ENCODE assay signal across 9 mouse cellular contexts in genomic region chr3:96254683-96255355, GRCm38 (mm10). TPM values are rescaled to one million over a fixed set of nuclear protein-coding genes. Genes with fewer than 3 reads are reported as not detected.
DNase-seq lines count a peak whose midpoint lies in the region; ATAC-seq and TF ChIP-seq lines count a peak whose summit lies in the region.
"Had no signal": no experiment of that assay in that cellular context is flagged by ENCODE, and none has a peak within 500 bp of the region (broad histone marks: within the 10 kb centered on the region; RNA-seq: fewer than 3 reads in every experiment).

No protein-coding gene starts in this region.

- DNase-seq in left cerebral cortex, postnatal 4 days: peak; percentile 55
- DNase-seq in left cerebral cortex, adult 2 months (ENCODE audit: extremely low spot score in 1 of 2, low spot score in 2 of 2): no peak
- no peak for DNase-seq in frontal cortex, postnatal 14 days (ENCODE audit: low spot score in 2 of 2)
- no peak for DNase-seq in cerebellum, adult 9-10 months
- DNase-seq: lung, postnatal 36 days had no signal

- no peak for TF ChIP-seq POLR2A in bone marrow, adult 2 months (IDR thresholded peaks at IDR 0.05; ENCODE audit: borderline replicate concordance, control insufficient read depth, low read depth, low read length)
- TF ChIP-seq POLR2A in embryonic fibroblast, embryonic 13.5 days (IDR thresholded peaks at IDR 0.05; ENCODE audit: low read depth, low read length): 0 out of 2 replicates have a peak, but pooled peaks have one; percentile 16

- intact Hi-C loops in left cerebral cortex, postnatal 4 days (cut with DNase I): no loop called here
- intact Hi-C loops in left cerebral cortex, adult 2 months (cut with DNase I): no loop called here

- 61% methylated on average over 10 of the region's 10 CpGs for WGBS in bone marrow, adult 2 months

- no peak overlapping the region for H3K4me3 ChIP-seq in left cerebral cortex, adult 2 months
- no peak overlapping the region for H3K4me3 ChIP-seq in bone marrow, adult 2 months (replicated peaks; ENCODE audit: control insufficient read depth, low read depth, low read length)
- H3K4me3 ChIP-seq in embryonic fibroblast, embryonic 13.5 days (ENCODE audit: insufficient read depth, low read length): no peak overlapping the region
- H3K4me3 ChIP-seq: kidney, embryonic 15.5 days had no signal

- TF ChIP-seq CTCF in left cerebral cortex, adult 2 months (IDR thresholded peaks at IDR 0.05): no peak
- TF ChIP-seq CTCF in bone marrow, adult 2 months (IDR thresholded peaks at IDR 0.05; ENCODE audit: control insufficient read depth, insufficient read depth, low read length): no peak
- no peak for TF ChIP-seq CTCF in embryonic fibroblast, embryonic 13.5 days (IDR thresholded peaks at IDR 0.05; ENCODE audit: borderline replicate concordance, insufficient read depth, low read length)

- H3K4me1 ChIP-seq in bone marrow, adult 2 months (ENCODE audit: control insufficient read depth, insufficient read depth, low read length): peaks cover 1% of the 10 kb centered on the region; the same call in 1 of the 2 replicates
- no peaks in the 10 kb centered on the region; the same call in 1 of the 2 replicates for H3K4me1 ChIP-seq in embryonic fibroblast, embryonic 13.5 days (ENCODE audit: control insufficient read depth, insufficient read depth, low read length)

- no peak overlapping the region for H3K27ac ChIP-seq in left cerebral cortex, adult 2 months
- peak overlapping the region; percentile 63 for H3K27ac ChIP-seq in bone marrow, adult 2 months (ENCODE audit: control insufficient read depth, insufficient read depth, low read depth, low read length, poor library complexity)
- no peak overlapping the region for H3K27ac ChIP-seq in embryonic fibroblast, embryonic 13.5 days (ENCODE audit: insufficient read depth, low read length)
- H3K27ac ChIP-seq: kidney, embryonic 15.5 days had no signal

- ATAC-seq in megakaryocyte, adult 5-6 weeks (ENCODE audit: poor library complexity, severe bottlenecking): 0 out of 2 replicates have a peak, but pooled peaks have one; percentile 26

RNA-seq across cellular contexts. Expression of gene Hist2h4, which starts 8.3 kb away (rescaled TPM):
- total RNA-seq in left cerebral cortex, postnatal 4 days (2021): 10 to 100 TPM; 53.4 to 58.8 TPM
- 10 to 100 TPM; 26.8 to 31.9 TPM for total RNA-seq in left cerebral cortex, adult 2 months (2021)
- polyA plus RNA-seq in bone marrow, adult 2 months (2011; ENCODE audit: insufficient read depth, insufficient read length, low replicate concordance, missing spikeins): 25.3 and 31.8 TPM in 2 replicates
- 2.5 and 3.7 TPM in 2 replicates for polyA plus RNA-seq in embryonic fibroblast, embryonic 13.5 days (2011; ENCODE audit: insufficient read length, low read depth, missing spikeins)
- 187 and 212 TPM in 2 replicates for total RNA-seq in megakaryocyte, adult 5-6 weeks (2015)
- 175 TPM in 2 replicates for total RNA-seq in megakaryocyte, adult 5-6 weeks (2017)

RNA-seq across cellular contexts. Expression of gene Hist2h3c1, which starts 8.3 kb away (rescaled TPM):
- under 1 TPM in 1 of 2 experiments, not detected in 1; 0.90 TPM for total RNA-seq in left cerebral cortex, postnatal 4 days (2021)
- total RNA-seq in left cerebral cortex, adult 2 months (2021): not detected
- polyA plus RNA-seq in bone marrow, adult 2 months (2011; ENCODE audit: insufficient read depth, insufficient read length, low replicate concordance, missing spikeins): not detected in 2 replicates
- polyA plus RNA-seq in embryonic fibroblast, embryonic 13.5 days (2011; ENCODE audit: insufficient read length, low read depth, missing spikeins): not detected in 2 replicates
- 17.8 and 20.2 TPM in 2 replicates for total RNA-seq in megakaryocyte, adult 5-6 weeks (2015)
- total RNA-seq in megakaryocyte, adult 5-6 weeks (2017): 2.8 TPM in 1 of 2 replicates, not detected in the other

RNA-seq across cellular contexts. Expression of gene Hist2h2aa1, which starts 9.5 kb away (rescaled TPM):
- 10 to 100 TPM in 1 of 2 experiments, 1 to 10 TPM in 1; 9.5 to 10.0 TPM for total RNA-seq in left cerebral cortex, postnatal 4 days (2021)
- 10 to 100 TPM in 1 of 2 experiments, not detected in 1; 19.2 TPM for total RNA-seq in left cerebral cortex, adult 2 months (2021)
- 4.5 TPM in 1 of 2 replicates, not detected in the other for polyA plus RNA-seq in bone marrow, adult 2 months (2011; ENCODE audit: insufficient read depth, insufficient read length, low replicate concordance, missing spikeins)
- polyA plus RNA-seq in embryonic fibroblast, embryonic 13.5 days (2011; ENCODE audit: insufficient read length, low read depth, missing spikeins): 9.2 and 11.1 TPM in 2 replicates
- not detected in 2 replicates for total RNA-seq in megakaryocyte, adult 5-6 weeks (2015)
- 12,468 and 14,692 TPM in 2 replicates for total RNA-seq in megakaryocyte, adult 5-6 weeks (2017)

RNA-seq across cellular contexts. Expression of gene Hist2h3b, which starts 13.6 kb away (rescaled TPM):
- 100 to 1,000 TPM; 250 to 268 TPM for total RNA-seq in left cerebral cortex, postnatal 4 days (2021)
- total RNA-seq in left cerebral cortex, adult 2 months (2021): 10 to 100 TPM; 32.7 to 45.5 TPM
- polyA plus RNA-seq in bone marrow, adult 2 months (2011; ENCODE audit: insufficient read depth, insufficient read length, low replicate concordance, missing spikeins): 20.8 and 28.9 TPM in 2 replicates
- polyA plus RNA-seq in embryonic fibroblast, embryonic 13.5 days (2011; ENCODE audit: insufficient read length, low read depth, missing spikeins): 2.6 and 7.5 TPM in 2 replicates
- 1,096 and 1,674 TPM in 2 replicates for total RNA-seq in megakaryocyte, adult 5-6 weeks (2015)
- total RNA-seq in megakaryocyte, adult 5-6 weeks (2017): 491 and 548 TPM in 2 replicates

RNA-seq across cellular contexts. Expression of gene Hist2h2bb, which starts 14.7 kb away (rescaled TPM):
- total RNA-seq in left cerebral cortex, postnatal 4 days (2021): 100 to 1,000 TPM; 306 to 312 TPM
- 100 to 1,000 TPM; 136 to 154 TPM for total RNA-seq in left cerebral cortex, adult 2 months (2021)
- 71.9 and 132 TPM in 2 replicates for polyA plus RNA-seq in bone marrow, adult 2 months (2011; ENCODE audit: insufficient read depth, insufficient read length, low replicate concordance, missing spikeins)
- polyA plus RNA-seq in embryonic fibroblast, embryonic 13.5 days (2011; ENCODE audit: insufficient read length, low read depth, missing spikeins): 11.0 and 16.1 TPM in 2 replicates
- 1,241 and 1,605 TPM in 2 replicates for total RNA-seq in megakaryocyte, adult 5-6 weeks (2015)
- 11,779 and 12,958 TPM in 2 replicates for total RNA-seq in megakaryocyte, adult 5-6 weeks (2017)
